Mouse (Mus musculus): Measurements from ENCODE around the gene Zfp583. TPM values are rescaled to one million over a fixed set of nuclear protein-coding genes. Genes with fewer than 3 reads are reported as not detected.
"Not testable (repeated sequence)": the region's sequence is repeated elsewhere in the genome, so short reads cannot be mapped to it uniquely, and the experiment has no call there.

Gene Zfp583
- total RNA-seq, 2 experiments from 2014 or later = 11.6 to 13.8 TPM

DNA sequence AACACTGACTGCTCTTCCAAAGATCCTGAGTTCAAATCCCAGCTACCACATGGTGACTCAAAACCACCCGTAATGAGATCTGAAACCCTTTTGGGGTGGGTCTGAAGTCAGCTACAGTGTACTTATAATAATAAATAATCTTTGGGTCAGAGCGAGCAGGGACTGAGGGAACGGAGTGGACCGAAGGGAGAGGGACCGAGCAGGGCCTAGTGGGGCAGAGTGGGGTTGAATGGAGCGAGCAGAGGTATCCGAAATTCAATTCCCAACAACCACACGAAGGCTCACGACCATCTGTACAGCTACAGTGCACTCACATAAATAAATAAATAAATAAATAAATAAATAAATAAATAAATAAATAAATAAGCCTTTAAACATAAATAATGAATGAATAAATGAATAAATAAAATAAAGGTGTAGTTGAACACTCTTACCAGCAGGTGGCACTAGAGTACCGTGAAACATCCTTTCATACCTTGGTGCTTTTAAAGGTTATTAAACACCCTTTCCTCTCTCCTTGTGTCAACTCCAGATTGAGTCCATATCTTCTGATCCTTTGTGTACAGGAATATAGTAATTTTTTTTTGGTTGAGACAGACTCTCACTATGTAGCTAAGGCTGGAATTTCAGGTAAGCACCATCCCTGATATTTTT, 28.0 kb upstream of the Zfp583 start:
- Histone ChIP-seq H3K4me3 (no peak overlapping the region), H3K27ac (no peak overlapping the region)
- intact Hi-C loops (cut with DNase I) = loop anchor here (1.0 to 5.0 kb wide), 2 partner anchors 75 to 558 kb away; no protein-coding TSS in a partner anchor
- DNase-seq (ENCODE audit: extremely low spot score in 1 of 2, low spot score in 2 of 2) = no peak
- TF ChIP-seq CTCF (IDR thresholded peaks at IDR 0.05) = peak; percentile 68

DNA sequence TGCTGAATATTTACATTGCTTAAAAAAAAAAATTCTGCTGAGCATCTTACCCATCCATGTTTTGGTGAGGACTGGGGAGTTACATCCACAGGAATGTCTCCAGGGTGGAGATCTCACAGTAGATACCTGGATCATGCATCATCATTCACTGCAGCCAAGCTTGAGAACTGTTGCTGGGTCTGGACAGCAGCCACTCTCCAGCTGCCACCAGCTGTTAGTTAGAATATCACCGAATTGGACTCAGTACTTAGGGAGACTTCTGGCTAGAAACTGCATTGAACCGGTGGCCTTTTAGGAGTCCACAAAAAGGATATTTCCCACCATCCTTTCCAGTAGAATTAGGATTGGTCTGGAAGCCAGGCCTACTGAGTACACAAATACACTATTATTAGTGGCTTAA, 27.0 kb upstream of the Zfp583 start:
- no peak for DNase-seq (ENCODE audit: extremely low spot score in 1 of 2, low spot score in 2 of 2)
- TF ChIP-seq CTCF (IDR thresholded peaks at IDR 0.05) = no peak
- intact Hi-C loops (cut with DNase I) = loop anchor here (5.0 kb wide), 1 partner anchor 559 kb away; no protein-coding TSS in a partner anchor
- Histone ChIP-seq H3K4me3 (no peak overlapping the region), H3K27ac (no peak overlapping the region)

DNA sequence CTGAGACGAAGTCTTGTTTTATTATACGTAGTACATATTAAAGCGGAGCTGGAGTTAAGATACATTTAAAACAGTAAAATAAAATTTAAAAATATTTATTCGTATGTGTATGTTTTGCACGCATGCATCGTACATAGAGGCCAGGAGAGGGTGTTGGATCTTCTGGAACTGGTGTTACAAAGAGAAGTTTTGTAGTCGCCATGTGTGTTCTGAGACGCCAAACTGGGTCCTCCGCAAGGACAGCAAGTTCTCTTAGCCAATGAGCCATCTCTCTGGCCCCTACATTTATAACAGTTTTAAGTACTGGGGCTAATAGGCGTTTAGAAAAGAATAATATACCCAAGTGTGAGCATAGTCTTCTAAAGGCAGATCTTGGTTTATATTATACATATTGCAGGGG, 13.0 kb upstream of the Zfp583 start:
- no peak; the same call in 1 of the 2 replicates for TF ChIP-seq CTCF (IDR thresholded peaks at IDR 0.05)
- peak overlapping the region; percentile 77 for H3K4me3 ChIP-seq
- H3K27ac ChIP-seq = peak overlapping the region; percentile 96
- intact Hi-C loops (cut with DNase I) = no loop called here
- DNase-seq (ENCODE audit: extremely low spot score in 1 of 2, low spot score in 2 of 2) = no peak

DNA sequence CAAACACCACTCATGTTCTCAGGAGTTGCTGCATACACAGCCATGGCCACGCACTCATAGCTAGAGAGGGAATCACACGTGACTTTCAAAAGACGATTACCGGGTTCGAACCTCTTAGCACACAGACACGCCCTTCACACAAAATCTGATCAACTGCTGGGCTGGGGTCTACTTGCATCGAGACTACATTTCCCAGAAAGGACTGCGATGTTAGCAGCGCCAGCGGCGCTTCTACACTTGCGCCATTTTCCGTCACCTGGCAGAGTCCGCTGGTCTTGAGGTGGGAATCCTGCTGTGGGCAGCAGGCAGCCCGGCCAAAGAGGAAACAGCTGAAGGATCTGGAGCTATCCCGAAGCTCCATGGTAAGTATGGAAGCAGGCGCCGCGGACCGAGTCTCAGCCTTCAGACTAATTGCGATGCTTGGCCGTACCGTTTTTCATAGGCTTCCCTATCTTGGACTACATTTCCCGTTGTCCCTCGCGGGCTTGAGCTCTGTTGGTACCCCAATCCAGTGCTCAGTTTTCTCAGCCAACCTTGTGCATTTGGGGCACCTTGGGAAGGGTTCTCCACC, 12.5 kb upstream of the Zfp583 start, which contains the start of gene Gm3854:
Gene Gm3854, plus strand, starts transcription at position 259 of the 571 bp plus-strand sequence.
- peak; percentile 75 to 81 for DNase-seq (ENCODE audit: extremely low spot score in 1 of 2, low spot score in 2 of 2)
- Histone ChIP-seq H3K4me3 (peak within 1 kb of the TSS; percentile 77), H3K27ac (peak within 1 kb of the TSS; percentile 96)
- no peak; the same call in 1 of the 2 replicates for TF ChIP-seq CTCF (IDR thresholded peaks at IDR 0.05)
- intact Hi-C loops (cut with DNase I) = loop anchor here (1.0 kb wide), 1 partner anchor 12 kb away; the partner anchor contains the start of gene Zfp583

DNA sequence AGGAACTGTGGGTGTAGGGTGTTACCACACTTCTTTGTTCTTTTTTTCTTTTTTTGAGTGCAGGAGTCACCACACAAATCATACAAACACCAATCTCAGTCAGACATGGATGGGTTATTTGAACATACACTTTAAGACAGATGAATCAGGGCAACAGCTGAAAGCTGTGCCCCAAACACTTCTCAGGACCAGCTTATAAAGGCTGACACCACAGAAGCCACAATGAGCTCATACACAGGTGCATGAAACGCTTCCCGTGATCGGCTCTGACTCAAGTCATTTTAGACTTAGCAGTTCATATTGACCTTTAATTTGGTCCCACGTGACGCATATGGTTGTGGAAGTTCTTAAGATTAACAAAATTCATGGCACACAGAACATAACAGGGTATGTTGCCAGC, 8.8 kb upstream of the Zfp583 start:
- Histone ChIP-seq H3K27ac (no peak overlapping the region), H3K4me3 (no peak overlapping the region)
- intact Hi-C loops (cut with DNase I) = no loop called here
- no peak for TF ChIP-seq CTCF (IDR thresholded peaks at IDR 0.05)
- no peak for DNase-seq (ENCODE audit: extremely low spot score in 1 of 2, low spot score in 2 of 2)

DNA sequence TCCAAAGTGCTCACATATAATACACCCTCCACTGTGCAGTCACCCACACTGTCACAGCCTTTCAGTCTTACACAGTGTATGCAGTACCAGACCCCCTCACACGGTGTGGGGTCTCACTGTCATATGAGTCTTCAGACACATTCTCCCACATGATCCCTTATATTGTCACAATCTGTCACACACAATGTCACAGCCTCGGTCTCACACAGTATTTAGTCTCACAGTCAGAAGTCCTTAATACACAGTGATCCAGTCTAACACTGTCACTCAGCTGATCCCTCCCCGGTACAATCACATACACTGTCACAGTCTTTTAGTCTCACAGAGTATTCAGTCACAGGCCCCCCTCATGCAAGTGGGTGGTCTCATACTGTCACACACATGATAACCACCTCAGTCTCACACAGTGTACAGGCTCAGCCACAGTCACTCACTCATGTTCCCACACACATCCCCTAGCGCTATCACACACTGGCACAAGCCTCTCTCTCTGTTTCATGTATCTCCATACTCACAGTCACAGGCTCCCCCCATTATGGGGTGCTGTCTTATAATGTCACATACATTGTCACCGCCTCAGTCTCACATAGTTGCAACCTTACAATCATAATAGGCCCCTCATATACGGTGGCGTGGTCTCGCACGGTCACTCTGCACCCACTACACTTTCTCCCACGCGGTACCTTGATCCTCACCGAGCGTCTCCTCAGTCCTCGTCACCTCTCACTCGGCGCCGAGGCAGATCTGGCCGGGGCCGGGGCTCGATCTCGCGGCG, 440 bp downstream of the Zfp583 start:
- peak in 1 of 2 experiments; percentile 40 for DNase-seq (ENCODE audit: extremely low spot score in 1 of 2, low spot score in 2 of 2)
- peak overlapping the region; percentile 86 for H3K4me3 ChIP-seq
- H3K27ac ChIP-seq = peak overlapping the region; percentile 88
- no peak for TF ChIP-seq CTCF (IDR thresholded peaks at IDR 0.05)
- intact Hi-C loops (cut with DNase I) = loop anchor here (1.0 kb wide), 1 partner anchor 13 kb away; the partner anchor contains the start of gene Gm3854

DNA sequence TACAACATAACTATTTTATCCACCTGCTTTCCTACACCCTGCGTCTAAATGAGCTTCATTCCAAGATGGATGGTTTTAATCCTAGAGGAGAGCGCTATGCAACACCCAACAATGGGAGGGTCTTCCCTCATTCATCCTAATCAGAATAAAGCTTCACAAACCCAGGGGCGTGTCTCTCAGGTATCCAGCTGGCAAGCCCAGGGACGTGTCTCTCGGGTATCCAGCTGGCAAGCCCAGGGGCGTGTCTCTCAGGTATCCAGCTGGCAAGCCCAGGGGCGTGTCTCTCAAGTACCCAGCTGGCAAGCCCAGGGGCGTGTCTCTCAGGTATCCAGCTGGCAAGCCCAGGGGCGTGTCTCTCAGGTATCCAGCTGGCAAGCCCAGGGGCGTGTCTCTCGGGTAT, 30.3 kb downstream of the Zfp583 start:
- intact Hi-C loops (cut with DNase I); H3K4me3 ChIP-seq; H3K27ac ChIP-seq; DNase-seq (ENCODE audit: extremely low spot score in 1 of 2, low spot score in 2 of 2): not testable (repeated sequence)

DNA sequence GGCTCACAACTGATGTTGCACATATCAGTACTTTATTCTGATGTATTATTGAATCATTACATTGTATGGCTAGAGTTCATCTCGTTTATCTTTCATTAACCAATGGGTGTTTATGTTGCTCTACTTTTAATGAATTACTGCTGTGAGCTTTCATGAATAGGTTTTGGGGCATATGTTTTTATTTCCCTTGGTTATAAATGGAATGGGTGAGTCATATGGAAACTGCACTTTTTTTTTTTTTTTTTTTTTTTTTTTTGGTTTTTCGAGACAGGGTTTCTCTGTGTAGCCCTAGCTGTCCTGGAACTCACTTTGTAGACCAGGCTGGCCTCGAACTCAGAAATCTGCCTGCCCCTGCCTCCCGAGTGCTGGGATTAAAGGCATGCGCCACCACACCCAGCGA, 40.0 kb downstream of the Zfp583 start:
- H3K27ac ChIP-seq; intact Hi-C loops (cut with DNase I); DNase-seq (ENCODE audit: extremely low spot score in 1 of 2, low spot score in 2 of 2); H3K4me3 ChIP-seq: not testable (repeated sequence)

DNA sequence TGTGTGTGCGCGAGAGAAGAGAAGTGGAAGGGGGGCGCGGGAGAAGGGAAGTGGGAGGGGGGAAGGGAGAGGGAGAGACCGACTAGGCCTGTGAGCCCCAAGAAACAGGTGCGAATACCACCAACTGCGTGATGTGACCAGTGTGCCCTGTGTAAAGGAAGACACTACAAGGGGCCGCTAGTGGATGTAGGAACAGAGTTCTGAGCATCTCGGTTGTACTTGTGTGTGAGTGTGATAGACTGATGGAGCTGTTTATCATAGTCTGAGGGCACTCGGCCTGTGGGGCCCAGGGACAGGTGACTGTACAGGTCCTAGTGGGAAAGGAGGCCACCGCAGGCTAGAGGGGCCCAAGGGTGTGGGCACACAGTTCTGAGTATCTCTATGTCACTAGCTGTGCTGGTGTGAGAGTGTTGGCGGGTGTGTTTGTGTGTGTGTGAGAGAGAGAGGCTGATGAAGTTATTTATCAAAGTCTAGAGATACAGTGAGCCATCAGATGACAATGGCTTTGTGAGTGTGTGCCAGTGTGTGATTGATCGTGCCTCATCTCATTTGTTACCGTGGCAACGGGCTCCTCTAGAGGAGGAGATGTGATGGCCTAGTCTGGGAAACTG, 44.1 kb downstream of the Zfp583 start:
- no peak overlapping the region; the same call in 1 of the 2 replicates for H3K27ac ChIP-seq
- intact Hi-C loops (cut with DNase I) = loop anchor here (5.0 to 10.0 kb wide), 2 partner anchors 40 to 162 kb away; no protein-coding TSS in a partner anchor
- TF ChIP-seq CTCF (IDR thresholded peaks at IDR 0.05) = no peak
- DNase-seq (ENCODE audit: extremely low spot score in 1 of 2, low spot score in 2 of 2) = peak in 1 of 2 experiments; percentile 28
- peak overlapping the region; percentile 50 for H3K4me3 ChIP-seq

DNA sequence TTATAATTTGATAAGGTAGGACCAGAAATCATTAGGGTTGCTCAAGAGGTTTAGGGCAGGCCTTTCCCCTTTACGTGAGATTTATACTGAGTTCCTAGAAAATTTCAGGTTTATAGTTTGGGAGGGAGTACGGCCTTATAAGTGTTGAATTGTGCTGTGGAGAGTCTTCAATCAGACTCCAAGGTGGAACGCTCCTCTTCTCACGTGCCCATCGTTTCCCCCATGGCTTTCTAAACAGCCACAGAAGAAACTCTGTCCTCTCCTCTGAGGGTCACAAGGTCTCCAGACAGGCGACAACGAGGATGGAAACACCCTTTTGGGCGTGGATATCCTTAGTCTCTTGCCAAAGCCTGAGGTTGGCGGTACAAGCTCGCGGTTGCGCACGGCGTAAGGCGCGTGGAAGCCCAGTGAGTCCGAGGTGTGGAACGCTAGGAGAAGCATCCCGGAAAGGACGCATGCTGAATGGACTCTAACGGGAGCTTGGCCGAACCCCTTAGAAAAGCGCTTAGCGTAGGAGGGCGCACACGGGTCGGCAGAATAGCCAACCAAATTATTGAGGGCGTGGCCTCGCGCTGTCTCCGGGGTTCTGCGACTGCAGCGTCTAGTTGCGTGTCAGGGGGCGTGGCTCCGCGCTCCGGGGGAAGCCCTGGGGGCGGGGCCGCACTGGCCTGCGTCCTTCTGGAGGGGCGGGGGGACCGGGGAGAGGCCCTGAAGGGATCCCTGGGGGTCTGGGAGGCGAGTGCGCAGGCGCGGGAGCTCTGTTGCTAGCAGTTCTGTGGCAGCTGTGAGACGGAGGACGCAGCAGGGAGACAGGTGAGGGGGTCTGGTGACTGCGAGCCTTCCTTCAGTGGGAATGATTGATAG, 45.0 kb downstream of the Zfp583 start, which contains the start of gene Zfp667:
Gene Zfp667, plus strand, starts transcription at position 738 of the 864 bp plus-strand sequence.
- no peak for TF ChIP-seq CTCF (IDR thresholded peaks at IDR 0.05)
- intact Hi-C loops (cut with DNase I) = loop anchor here (5.0 to 10.0 kb wide), 2 partner anchors 41 to 161 kb away; no protein-coding TSS in a partner anchor
- DNase-seq (ENCODE audit: extremely low spot score in 1 of 2, low spot score in 2 of 2) = peak; percentile 97 to 99
- Histone ChIP-seq H3K27ac (peak within 1 kb of the TSS; percentile 89), H3K4me3 (peak within 1 kb of the TSS; percentile 50)
